Mouse (Mus musculus) cerebellum, adult 2 months (tissue): ENCODE measurements around the gene Atp13a5.

Source experiments
- CTCF ChIP-seq: fragments of 200-500 bp; IDR thresholded peaks from 2 replicates; pipeline ENCODE4 v1.5.1; 2011; ENCODE audit warnings: low read depth, mild to moderate bottlenecking, control low read depth, low read length, moderate library complexity, borderline replicate concordance; ENCODE audit not compliant: insufficient read depth
- POLR2A ChIP-seq: fragments of 200-500 bp; IDR thresholded peaks from 2 replicates; pipeline ENCODE4 v1.6.1; 2011; ENCODE audit warnings: low read length, control low read depth, borderline replicate concordance; ENCODE audit not compliant: insufficient read depth

DNA sequence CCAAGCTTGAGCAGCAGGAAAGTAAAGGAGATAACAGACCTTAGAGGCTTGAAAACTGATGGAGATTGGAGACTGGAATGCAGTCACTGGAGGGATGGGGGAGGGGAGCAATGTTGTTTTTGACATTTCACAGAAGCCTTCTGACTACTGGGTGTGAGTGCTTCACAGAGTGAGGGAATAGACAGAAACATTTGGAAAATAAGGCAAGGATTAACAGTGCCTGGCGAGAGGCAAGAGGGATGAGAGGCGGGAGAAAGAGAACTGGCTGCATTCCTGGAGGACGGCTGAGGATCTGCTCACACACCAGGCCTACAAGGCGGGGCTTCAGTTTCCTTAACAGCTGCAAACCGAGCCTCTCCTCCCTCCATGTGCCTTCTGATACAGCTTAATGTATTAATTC is 180.1 kb downstream of the Atp13a5 start:
- no peak for TF ChIP-seq POLR2A
- TF ChIP-seq CTCF = no peak
